Mouse (Mus musculus) heart, embryonic 16.5 days (tissue): ENCODE data around the gene Nop2. TPM values are rescaled to one million over a fixed set of nuclear protein-coding genes. Genes with fewer than 3 reads are reported as not detected.

Experiments
- ATAC-seq: fragments of 200-750 bp; cut with Nextera tagmentation; replicated peaks from 2 replicates; pipeline ENCODE4 v1.8.0; 2017; ENCODE audit warnings: moderate number of reproducible peaks; ENCODE audit not compliant: insufficient read depth, low FRiP score; ENCODE audit errors: extremely low read depth
- H3K27ac ChIP-seq: fragments of 300-500 bp; sonication (generic); 2 replicates; pipeline ENCODE4 v1.5.1; 2014; ENCODE audit warnings: mild to moderate bottlenecking, low read length, control low read depth, moderate library complexity
- H3K27me3 ChIP-seq: fragments of 300-500 bp; sonication (generic); 2 replicates; pipeline ENCODE4 v1.6.1; 2014; ENCODE audit warnings: low read length, mixed read lengths; ENCODE audit not compliant: control insufficient read depth, insufficient read depth
- H3K36me3 ChIP-seq: fragments of 300-500 bp; sonication (generic); 2 replicates; pipeline ENCODE4 v1.6.1; 2014; ENCODE audit not compliant: control insufficient read depth, insufficient read depth
- H3K4me1 ChIP-seq: fragments of 300-500 bp; sonication (generic); 2 replicates; pipeline ENCODE4 v1.6.1; 2014; ENCODE audit warnings: low read length, mixed read lengths; ENCODE audit not compliant: control insufficient read depth, insufficient read depth
- H3K4me2 ChIP-seq: fragments of 300-500 bp; sonication (generic); 2 replicates; pipeline ENCODE4 v1.6.1; 2014; ENCODE audit warnings: low read depth, mild to moderate bottlenecking, control low read depth, low read length
- H3K4me3 ChIP-seq: fragments of 300-500 bp; sonication (generic); 2 replicates; pipeline ENCODE4 v1.5.1; 2014; ENCODE audit warnings: mild to moderate bottlenecking, control low read depth, low read length
- H3K9ac ChIP-seq: fragments of 300-500 bp; sonication (generic); 2 replicates; pipeline ENCODE4 v1.6.1; 2014; ENCODE audit warnings: low read length, control low read depth
- H3K9me3 ChIP-seq: fragments of 300-500 bp; sonication (generic); replicated peaks from 2 replicates; pipeline ENCODE4 v1.6.1; 2016; ENCODE audit warnings: low read length; ENCODE audit not compliant: control insufficient read depth
- WGBS: fragments of 180-500 bp; shearing (Covaris S2); extraction: QIAGEN DNeasy Blood & Tissue Kit; methylation state at CpG from one replicate; pipeline ENCODE4 v1.1.7; 2014; 5-methylcytosine and 5-hydroxymethylcytosine counted together
- polyA plus RNA-seq: library from polyadenylated mRNA; unstranded; fragments of >200 nt; fragmentation: Nextera tagmentation; extraction: Ambion mirVana; gene quantifications from 2 replicates; pipeline ENCODE4 v1.2.1, GENCODE M21; 2015

Gene Nop2
- polyA plus RNA-seq, 1 experiment from 2014 or later: 45.8 TPM

GRCm38 (mm10) chr6:125101444-125101843 lies 30.3 kb upstream of the Nop2 start:
- no peaks in the 10 kb centered on the region for H3K27me3 ChIP-seq
- no peak overlapping the region for H3K9ac ChIP-seq
- H3K4me1 ChIP-seq: peaks cover 32% of the 10 kb centered on the region
- H3K36me3 ChIP-seq: peaks cover 57% of the 10 kb centered on the region
- no peak overlapping the region for H3K27ac ChIP-seq
- no peak for ATAC-seq
- no peak overlapping the region for H3K4me2 ChIP-seq
- WGBS: 60% methylated on average over 9 of the region's 9 CpGs
- no peak overlapping the region for H3K4me3 ChIP-seq
- no peaks in the 10 kb centered on the region for H3K9me3 ChIP-seq

DNA sequence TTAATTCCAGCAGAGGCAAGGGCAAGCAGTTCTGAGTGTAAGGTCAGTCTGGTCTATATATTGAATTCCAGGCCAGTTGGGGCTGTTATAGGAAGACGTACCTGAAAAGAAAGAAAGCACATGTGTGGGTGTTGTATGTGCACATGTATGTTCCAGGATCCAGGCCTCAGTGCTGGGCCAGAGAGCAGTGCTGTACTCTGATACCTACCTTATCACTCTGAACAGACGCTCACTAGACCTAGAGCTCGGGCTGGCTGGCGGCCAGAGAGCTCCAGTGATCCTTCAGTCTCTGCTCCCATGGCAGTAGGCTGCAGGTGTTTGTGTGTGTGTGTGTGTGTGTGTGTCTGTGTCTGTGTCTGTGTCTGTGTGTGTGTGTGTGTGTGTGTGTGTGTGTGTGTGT lies 27.5 kb upstream of the Nop2 start:
- Histone ChIP-seq H3K27me3 (no peaks in the 10 kb centered on the region), H3K4me1 (peaks cover 15% of the 10 kb centered on the region), H3K4me2 (no peak overlapping the region), H3K4me3 (no peak overlapping the region), H3K9ac (no peak overlapping the region), H3K27ac (no peak overlapping the region; the same call in 1 of the 2 replicates), H3K36me3 (peaks cover 85% of the 10 kb centered on the region), H3K9me3 (peaks cover 5% of the 10 kb centered on the region; the same call in 1 of the 2 replicates)
- peak; percentile 43; the same call in 1 of the 2 replicates for ATAC-seq
- 63% methylated on average over 4 of the region's 4 CpGs for WGBS

- ATAC-seq: no peak
- Histone ChIP-seq H3K27ac (no peak overlapping the region), H3K9ac (no peak overlapping the region), H3K4me3 (no peak overlapping the region), H3K36me3 (peaks cover 93% of the 10 kb centered on the region), H3K4me1 (0 out of 2 replicates have a peak, but pooled peaks cover 4% of the 10 kb centered on the region), H3K4me2 (no peak overlapping the region), H3K27me3 (no peaks in the 10 kb centered on the region), H3K9me3 (peaks cover 5% of the 10 kb centered on the region; the same call in 1 of the 2 replicates)
- WGBS: 96% methylated on average over 2 of the region's 2 CpGs
These were observed 24.0 kb upstream of the Nop2 start for GRCm38 (mm10) chr6:125107705-125108104.

DNA sequence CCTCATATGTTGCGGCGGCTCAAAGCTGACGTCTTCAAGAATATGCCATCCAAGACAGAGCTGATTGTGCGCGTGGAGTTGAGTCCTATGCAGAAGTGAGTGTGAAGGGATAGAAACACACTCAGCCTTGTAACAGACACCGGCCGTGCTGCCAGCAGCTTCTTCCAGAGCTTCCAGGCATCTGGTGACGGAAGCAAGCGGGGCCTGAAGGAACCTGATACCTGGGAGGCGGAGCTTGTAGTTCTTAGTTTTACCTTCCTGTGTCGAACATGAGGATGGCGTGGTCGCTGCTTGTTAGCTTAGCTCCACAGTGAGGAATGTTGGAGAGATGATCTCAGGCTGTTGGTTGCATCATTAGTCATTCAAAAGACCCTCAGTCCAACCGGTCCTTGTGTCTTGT lies 22.3 kb upstream of the Nop2 start:
- Histone ChIP-seq H3K36me3 (peaks cover 96% of the 10 kb centered on the region), H3K27ac (no peak overlapping the region), H3K4me1 (no peaks in the 10 kb centered on the region), H3K9ac (no peak overlapping the region), H3K27me3 (no peaks in the 10 kb centered on the region), H3K9me3 (peaks cover 5% of the 10 kb centered on the region; the same call in 1 of the 2 replicates), H3K4me2 (no peak overlapping the region), H3K4me3 (no peak overlapping the region)
- ATAC-seq: no peak
- 81% methylated on average over 14 of the region's 14 CpGs for WGBS

DNA sequence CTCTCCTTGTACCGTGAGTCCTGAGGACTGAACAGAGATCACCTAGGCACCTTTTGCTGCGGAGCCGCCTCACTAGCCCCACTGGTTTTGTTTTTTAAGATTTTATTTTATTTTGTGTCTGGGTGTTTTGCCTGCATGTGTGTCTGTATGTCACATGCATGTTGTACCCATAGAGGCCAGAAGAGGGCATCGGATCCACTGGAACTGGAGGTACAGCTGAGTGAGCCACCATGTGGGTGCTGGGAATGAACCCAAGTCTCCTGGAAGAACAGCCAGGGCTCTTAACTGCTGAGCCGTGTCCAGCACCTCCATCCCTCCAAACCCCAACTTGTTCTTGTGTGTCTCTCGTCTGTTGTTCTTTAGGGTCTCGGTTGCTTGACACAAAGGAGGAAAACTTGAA lies 20.8 kb upstream of the Nop2 start:
- Histone ChIP-seq H3K4me3 (no peak overlapping the region), H3K36me3 (peaks cover 92% of the 10 kb centered on the region), H3K9ac (no peak overlapping the region), H3K4me1 (no peaks in the 10 kb centered on the region), H3K9me3 (peaks cover 5% of the 10 kb centered on the region; the same call in 1 of the 2 replicates), H3K27me3 (no peaks in the 10 kb centered on the region), H3K4me2 (no peak overlapping the region), H3K27ac (no peak overlapping the region)
- ATAC-seq: no peak
- WGBS: 88% methylated on average over 7 of the region's 7 CpGs

DNA sequence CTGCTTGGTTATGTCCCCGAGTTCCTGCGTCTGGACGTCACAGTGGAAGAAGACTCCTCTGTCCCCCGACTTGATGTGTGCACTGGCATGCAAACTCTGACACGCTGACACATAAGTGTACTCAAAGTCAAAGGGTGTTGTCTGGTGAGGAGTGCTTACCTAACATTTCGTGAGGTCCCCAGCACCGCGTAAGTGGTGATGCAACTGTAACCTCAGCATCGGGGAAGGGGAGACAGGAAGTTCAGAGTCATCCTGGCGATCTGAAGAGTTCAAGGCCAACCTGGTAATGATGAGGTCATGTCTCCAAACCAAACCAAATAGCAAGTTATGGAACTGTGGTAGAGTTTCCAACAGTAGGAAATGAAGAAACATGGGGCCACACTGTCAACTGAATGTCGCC lies 19.2 kb upstream of the Nop2 start:
- whole genome bisulfite sequencing: 91% methylated on average over 11 of the region's 11 CpGs
- no peaks in the 10 kb centered on the region for H3K27me3 ChIP-seq
- H3K4me3 ChIP-seq: no peak overlapping the region
- H3K9me3 ChIP-seq: peaks cover under 1% of the 10 kb centered on the region; the same call in 1 of the 2 replicates
- ATAC-seq: no peak
- no peak overlapping the region for H3K4me2 ChIP-seq
- no peak overlapping the region for H3K27ac ChIP-seq
- no peak overlapping the region for H3K9ac ChIP-seq
- peaks cover 89% of the 10 kb centered on the region for H3K36me3 ChIP-seq
- no peaks in the 10 kb centered on the region for H3K4me1 ChIP-seq

GRCm38 (mm10) chr6:125119387-125119786 lies 12.3 kb upstream of the Nop2 start:
- Histone ChIP-seq H3K36me3 (peaks cover 82% of the 10 kb centered on the region), H3K27ac (no peak overlapping the region), H3K27me3 (no peaks in the 10 kb centered on the region), H3K4me3 (no peak overlapping the region), H3K9ac (no peak overlapping the region), H3K4me2 (no peak overlapping the region), H3K4me1 (no peaks in the 10 kb centered on the region), H3K9me3 (no peaks in the 10 kb centered on the region)
- 91% methylated on average over 8 of the region's 8 CpGs for WGBS
- no peak for ATAC-seq

DNA sequence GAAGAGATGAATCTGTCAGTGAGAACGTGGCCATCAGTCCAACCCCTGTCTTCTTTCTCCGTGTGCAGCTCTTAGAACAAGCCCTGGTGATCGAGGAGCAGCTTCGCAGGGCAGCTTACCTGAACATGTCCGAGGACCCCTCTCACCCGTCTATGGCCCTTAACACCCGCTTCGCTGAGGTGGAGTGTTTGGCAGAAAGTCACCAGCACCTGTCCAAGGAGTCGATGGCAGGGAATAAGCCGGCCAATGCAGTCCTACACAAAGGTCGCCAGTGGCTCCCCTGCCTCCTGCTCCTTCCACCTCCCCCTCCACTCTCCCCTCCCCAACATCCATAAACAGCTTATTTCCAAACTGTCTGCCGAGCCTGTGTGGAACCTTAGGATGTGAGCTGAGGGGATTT lies 3.0 kb upstream of the Nop2 start:
- Histone ChIP-seq H3K27ac (no peak overlapping the region), H3K36me3 (peaks cover 53% of the 10 kb centered on the region), H3K4me2 (no peak overlapping the region), H3K27me3 (no peaks in the 10 kb centered on the region), H3K9ac (no peak overlapping the region), H3K4me3 (no peak overlapping the region), H3K4me1 (peaks cover 4% of the 10 kb centered on the region; the same call in 1 of the 2 replicates), H3K9me3 (no peaks in the 10 kb centered on the region)
- ATAC-seq: no peak
- 85% methylated on average over 12 of the region's 12 CpGs for WGBS

DNA sequence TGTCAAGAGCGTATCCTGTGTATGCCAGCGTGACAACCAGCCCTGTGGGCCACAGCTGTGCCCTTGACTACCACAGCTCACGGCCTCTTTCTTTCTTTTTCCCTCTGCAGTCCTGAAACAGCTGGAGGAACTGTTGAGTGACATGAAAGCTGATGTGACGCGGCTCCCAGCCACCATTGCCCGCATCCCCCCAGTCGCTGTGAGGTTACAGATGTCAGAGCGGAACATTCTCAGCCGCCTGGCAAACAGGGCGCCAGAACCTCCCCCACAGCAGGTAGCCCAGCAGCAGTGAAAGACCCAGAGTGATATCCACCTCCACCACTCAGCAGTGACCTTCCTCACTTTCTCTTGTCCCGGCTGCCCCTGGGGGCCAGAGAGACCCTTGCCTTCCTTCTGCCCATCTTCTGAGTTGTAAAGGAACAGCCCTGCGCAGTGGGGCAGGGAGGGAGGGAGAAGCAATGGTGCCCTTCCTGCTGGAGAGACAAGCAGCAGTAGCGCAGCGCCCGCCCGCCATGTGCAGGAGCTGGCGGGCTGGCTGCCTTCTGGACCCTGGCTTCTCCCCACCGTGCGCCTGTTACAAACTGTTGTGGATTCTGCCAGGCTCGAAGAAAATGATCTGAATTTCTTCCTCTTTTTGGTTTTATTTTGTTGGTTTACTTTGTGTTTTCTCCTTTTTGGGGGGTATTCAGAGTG lies 1.9 kb upstream of the Nop2 start:
- H3K27me3 ChIP-seq: no peaks in the 10 kb centered on the region
- H3K4me1 ChIP-seq: peaks cover 4% of the 10 kb centered on the region; the same call in 1 of the 2 replicates
- peaks cover 48% of the 10 kb centered on the region for H3K36me3 ChIP-seq
- H3K9ac ChIP-seq: no peak overlapping the region
- no peak for ATAC-seq
- 86% methylated on average over 20 of the region's 20 CpGs for WGBS
- H3K9me3 ChIP-seq: no peaks in the 10 kb centered on the region
- H3K27ac ChIP-seq: no peak overlapping the region
- H3K4me3 ChIP-seq: no peak overlapping the region
- no peak overlapping the region for H3K4me2 ChIP-seq
